Mouse (Mus musculus) liver (tissue): ENCODE data around the gene Npat.
A peak's percentile ranks its signal among the peaks of the same experiment; 100 is the strongest.

Source experiments
- DNase-seq: peaks from one replicate; pipeline ENCODE4 v3.0.0-alpha.2; 2020; ENCODE audit warnings: mixed read lengths

The Npat gene

GRCm38 (mm10) chr9:53609968-53610781, 73.3 kb downstream of the Npat start, which contains the start of gene Acat1:
TSS of gene Acat1 (minus strand) at chr9:53610382.
- peak; percentile 93 for DNase-seq

- no peak for DNase-seq
These were observed 77.4 kb downstream of the Npat start for GRCm38 (mm10) chr9:53614286-53614685.

- DNase-seq: no peak
These were observed 78.4 kb downstream of the Npat start for GRCm38 (mm10) chr9:53615246-53615645.
